Mouse (Mus musculus) liver, embryonic 14.5 days (tissue): ENCODE measurements around the gene Gm8232. TPM values are rescaled to one million over a fixed set of nuclear protein-coding genes. Genes with fewer than 3 reads are reported as not detected.
"Not testable (repeated sequence)": the region's sequence is repeated elsewhere in the genome, so short reads cannot be mapped to it uniquely, and the experiment has no call there.

ENCODE experiments used
- ATAC-seq: fragments of 200-750 bp; cut with Nextera tagmentation; 2 replicates; pipeline ENCODE4 v1.8.0; 2017; ENCODE audit warnings: moderate number of reproducible peaks, mild to moderate bottlenecking, moderate library complexity; ENCODE audit not compliant: insufficient read depth
- DNase-seq, 3 experiments: peaks; one replicate each; pipeline ENCODE4 v3.0.0-alpha.2; 2012 to 2013; ENCODE audit warnings: low read depth in 3 of 3, low spot score in 3 of 3
- H3K27ac ChIP-seq: fragments of 300-500 bp; sonication (generic); 2 replicates; pipeline ENCODE4 v1.5.1; 2014; ENCODE audit warnings: moderate library complexity, mild to moderate bottlenecking, control low read depth, inconsistent platforms
- H3K27me3 ChIP-seq: fragments of 300-500 bp; sonication (generic); 2 replicates; pipeline ENCODE4 v1.6.1; 2014; ENCODE audit warnings: mild to moderate bottlenecking, low read length, moderate library complexity; ENCODE audit not compliant: control insufficient read depth, insufficient read depth
- H3K36me3 ChIP-seq: fragments of 300-500 bp; sonication (generic); replicated peaks from 2 replicates; pipeline ENCODE4 v1.6.1; 2014; ENCODE audit warnings: low read depth; ENCODE audit not compliant: control insufficient read depth, insufficient read depth
- H3K4me1 ChIP-seq, 2 experiments: fragments of 200-500 bp in 1 of 2; fragments of 300-500 bp in 1 of 2; sonication (generic) in 1 of 2; replicated peaks; 2 replicates each; pipeline ENCODE4 v1.6.1; 2012 to 2014; ENCODE audit warnings: antibody characterized with exemption in 1 of 2, inconsistent platforms in 1 of 2, low read length in 1 of 2; ENCODE audit not compliant: control insufficient read depth in 2 of 2, insufficient read depth in 2 of 2
- H3K4me2 ChIP-seq: fragments of 300-500 bp; sonication (generic); 2 replicates; pipeline ENCODE4 v1.6.1; 2014; ENCODE audit warnings: low read depth, mild to moderate bottlenecking, control low read depth, moderate library complexity
- H3K4me3 ChIP-seq, 2 experiments: fragments of 200-500 bp in 1 of 2; fragments of 300-500 bp in 1 of 2; sonication (generic) in 1 of 2; 2 replicates each; pipeline ENCODE4 v1.5.1; 2012 to 2014; ENCODE audit warnings: low read depth in 2 of 2, low read length in 2 of 2, mild to moderate bottlenecking in 2 of 2, control low read depth in 1 of 2, inconsistent platforms in 1 of 2, moderate library complexity in 1 of 2; ENCODE audit not compliant: insufficient read depth in 1 of 2
- H3K9ac ChIP-seq: fragments of 300-500 bp; sonication (generic); replicated peaks from 2 replicates; pipeline ENCODE4 v1.6.1; 2014; ENCODE audit warnings: mild to moderate bottlenecking, control low read depth, moderate library complexity
- H3K9me3 ChIP-seq: fragments of 300-500 bp; sonication (generic); 2 replicates; pipeline ENCODE4 v1.6.1; 2016; ENCODE audit warnings: low read length, mixed read lengths; ENCODE audit not compliant: control insufficient read depth
- WGBS: fragments of 180-500 bp; shearing (Covaris S2); extraction: QIAGEN DNeasy Blood & Tissue Kit; methylation state at CpG from one replicate; pipeline ENCODE4 v1.1.7; 2014; ENCODE audit not compliant: insufficient replicate concordance; 5-methylcytosine and 5-hydroxymethylcytosine counted together
- polyA plus RNA-seq, 2 experiments: library from polyadenylated mRNA; depleted of rRNA in 1 of 2; stranded (reverse) in 1 of 2; unstranded in 1 of 2; fragments of >200 nt; fragmentation: Nextera tagmentation in 1 of 2; extraction: Ambion mirVana in 1 of 2; gene quantifications; 2 replicates each; pipeline versions ENCODE4 v1.2.1 to v1.2.3; 2012 to 2014

The Gm8232 gene
- not detected in 2 replicates for polyA plus RNA-seq (2012; rRNA removed)
- polyA plus RNA-seq (2014; fragmentation: Nextera tagmentation; extraction: Ambion mirVana): not detected in 2 replicates

DNA sequence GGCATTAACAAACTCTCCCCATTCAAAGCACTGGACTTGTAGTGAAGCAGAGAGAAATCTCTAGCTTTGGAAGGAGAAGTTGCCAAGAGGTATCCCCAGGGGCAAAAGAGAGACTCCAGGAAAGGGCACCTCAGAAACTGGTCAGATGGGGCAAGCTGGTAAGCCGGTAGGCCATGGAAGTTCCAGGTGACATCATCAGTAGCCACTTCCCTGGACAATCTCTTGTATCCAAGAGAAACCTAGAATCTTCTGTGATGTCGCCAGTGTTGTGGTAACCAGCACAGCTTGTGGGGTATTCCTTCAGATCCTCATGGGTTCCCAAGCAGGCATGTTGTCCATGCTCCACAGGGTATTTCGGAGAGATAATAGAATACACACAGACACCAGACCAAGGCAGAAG is at the start of gene Gm8232:
Gene Gm8232 (plus strand): TSS at position 301 of the 400 bp plus-strand sequence.
- DNase-seq, H3K9ac ChIP-seq, H3K9me3 ChIP-seq, ATAC-seq, H3K4me3 ChIP-seq, H3K36me3 ChIP-seq, H3K4me2 ChIP-seq, H3K4me1 ChIP-seq, H3K27me3 ChIP-seq, H3K27ac ChIP-seq: not testable (repeated sequence)
- 60% methylated on average over 2 of the region's 3 CpGs for WGBS

DNA sequence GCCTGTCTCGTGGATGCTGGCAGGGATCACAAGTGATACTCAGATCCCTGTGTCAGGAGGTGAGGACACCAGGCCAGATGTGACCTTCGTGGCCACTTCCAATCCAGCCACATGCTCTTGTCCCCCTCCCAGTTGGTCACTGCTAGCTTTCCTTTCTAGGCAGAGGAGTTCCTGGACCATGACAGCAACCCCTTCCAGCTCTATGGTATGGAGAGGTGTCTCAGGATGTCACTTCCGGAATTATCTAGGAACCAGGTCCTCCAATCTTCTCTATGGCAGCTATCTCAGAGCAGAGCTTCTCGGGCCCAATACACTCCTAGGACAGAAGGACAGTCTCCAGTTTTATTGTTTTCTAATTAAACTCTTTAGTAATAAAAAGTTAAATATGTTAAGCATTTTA is 49.2 kb upstream of the Gm8232 start:
- H3K9ac ChIP-seq, ATAC-seq, H3K27me3 ChIP-seq, H3K4me1 ChIP-seq, H3K9me3 ChIP-seq, DNase-seq, H3K4me2 ChIP-seq, H3K27ac ChIP-seq, H3K4me3 ChIP-seq, H3K36me3 ChIP-seq: not testable (repeated sequence)
- 52% methylated on average over 4 of the region's 4 CpGs for WGBS

DNA sequence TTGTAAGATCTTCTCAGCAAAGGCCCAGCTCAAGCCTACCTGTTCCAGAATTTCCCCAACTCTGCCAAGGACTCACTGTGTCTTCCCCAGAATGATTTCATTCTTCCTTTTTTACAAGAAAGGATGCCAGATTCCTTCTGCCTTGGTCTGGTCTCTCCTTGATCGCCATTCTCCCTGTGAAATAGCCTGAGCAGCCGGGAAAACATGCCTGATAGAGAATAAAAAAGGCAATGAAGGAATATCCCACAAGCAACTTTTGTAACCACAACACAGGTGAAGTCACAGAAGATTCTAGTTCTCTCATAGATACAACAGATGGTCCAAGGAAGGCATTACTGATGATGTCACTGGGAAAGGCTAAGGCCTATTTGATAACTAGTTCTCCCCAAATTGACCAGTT is 22.8 kb upstream of the Gm8232 start, which contains the start of gene Gm3371:
Gene Gm3371 (minus strand): TSS at position 101 of the 400 bp plus-strand sequence.
- H3K9ac ChIP-seq, H3K9me3 ChIP-seq, ATAC-seq, H3K27me3 ChIP-seq, H3K36me3 ChIP-seq, H3K4me3 ChIP-seq, H3K4me1 ChIP-seq, DNase-seq, H3K4me2 ChIP-seq, H3K27ac ChIP-seq: not testable (repeated sequence)
- WGBS: no CpG with 5 or more reads among the region's 2 CpGs

Other genes with a start within 250 kb of the Gm8232 start
- gene Gm8212, start 236.0 kb upstream of the Gm8232 start, polyA plus RNA-seq (2012; rRNA removed): not detected in 2 replicates
- not detected in 2 replicates for gene Gm8212, start 236.0 kb upstream of the Gm8232 start, polyA plus RNA-seq (2014; fragmentation: Nextera tagmentation; extraction: Ambion mirVana)
- gene 4930503E14Rik, start 220.4 kb upstream of the Gm8232 start, polyA plus RNA-seq (2012; rRNA removed): not detected in 2 replicates
- gene 4930503E14Rik, start 220.4 kb upstream of the Gm8232 start, polyA plus RNA-seq (2014; fragmentation: Nextera tagmentation; extraction: Ambion mirVana): not detected in 2 replicates
- not detected in 2 replicates for gene Gm8220, start 148.1 kb upstream of the Gm8232 start, polyA plus RNA-seq (2012; rRNA removed)
- not detected in 2 replicates for gene Gm8220, start 148.1 kb upstream of the Gm8232 start, polyA plus RNA-seq (2014; fragmentation: Nextera tagmentation; extraction: Ambion mirVana)
- gene Gm5930, start 95.1 kb upstream of the Gm8232 start, polyA plus RNA-seq (2012; rRNA removed): not detected in 2 replicates
- not detected in 2 replicates for gene Gm5930, start 95.1 kb upstream of the Gm8232 start, polyA plus RNA-seq (2014; fragmentation: Nextera tagmentation; extraction: Ambion mirVana)
- gene Gm8229, start 68.3 kb upstream of the Gm8232 start, polyA plus RNA-seq (2012; rRNA removed): not detected in 2 replicates
- gene Gm8229, start 68.3 kb upstream of the Gm8232 start, polyA plus RNA-seq (2014; fragmentation: Nextera tagmentation; extraction: Ambion mirVana): not detected in 2 replicates
- gene Gm3371, start 22.9 kb upstream of the Gm8232 start, polyA plus RNA-seq (2012; rRNA removed): not detected in 2 replicates
- not detected in 2 replicates for gene Gm3371, start 22.9 kb upstream of the Gm8232 start, polyA plus RNA-seq (2014; fragmentation: Nextera tagmentation; extraction: Ambion mirVana)
- not detected in 2 replicates for gene BC061237, start 58.8 kb downstream of the Gm8232 start, polyA plus RNA-seq (2012; rRNA removed)
- not detected in 2 replicates for gene BC061237, start 58.8 kb downstream of the Gm8232 start, polyA plus RNA-seq (2014; fragmentation: Nextera tagmentation; extraction: Ambion mirVana)
- not detected in 2 replicates for gene Gm17093, start 84.6 kb downstream of the Gm8232 start, polyA plus RNA-seq (2012; rRNA removed)
- not detected in 2 replicates for gene Gm17093, start 84.6 kb downstream of the Gm8232 start, polyA plus RNA-seq (2014; fragmentation: Nextera tagmentation; extraction: Ambion mirVana)
- gene Gm8247, start 149.5 kb downstream of the Gm8232 start, polyA plus RNA-seq (2012; rRNA removed): not detected in 2 replicates
- not detected in 2 replicates for gene Gm8247, start 149.5 kb downstream of the Gm8232 start, polyA plus RNA-seq (2014; fragmentation: Nextera tagmentation; extraction: Ambion mirVana)
- gene Gm5624, start 194.3 kb downstream of the Gm8232 start, polyA plus RNA-seq (2012; rRNA removed): not detected in 2 replicates
- not detected in 2 replicates for gene Gm5624, start 194.3 kb downstream of the Gm8232 start, polyA plus RNA-seq (2014; fragmentation: Nextera tagmentation; extraction: Ambion mirVana)